In genomic region chr13:107956246-107956645, GRCm38 (mm10) we compare ENCODE assay signal across 14 mouse cellular contexts.
DNase-seq lines count a peak whose midpoint lies in the region; ATAC-seq and TF ChIP-seq lines count a peak whose summit lies in the region.
"Had no signal": no experiment of that assay in that cellular context is flagged by ENCODE, and none has a peak within 500 bp of the region (broad histone marks: within the 10 kb centered on the region; RNA-seq: fewer than 3 reads in every experiment).

No protein-coding gene starts in this region.

- DNase-seq in hindbrain, embryonic 11.5 days (ENCODE audit: low spot score) = no peak
- no peak for DNase-seq in hindbrain, postnatal 0 days (ENCODE audit: low spot score)
- peak; percentile 91 for DNase-seq in R1 (ENCODE audit: low read depth, low spot score)
- no peak for DNase-seq in limb, embryonic 10.5 days (ENCODE audit: low spot score)
- no peak for DNase-seq in layer of hippocampus, adult 11-12 months (ENCODE audit: low spot score)
- DNase-seq: gastrocnemius, postnatal 14 days; heart, postnatal 14 days; layer of hippocampus, adult 9-11 months; lung, postnatal 10 days had no signal

- no peak overlapping the region for H3K4me2 ChIP-seq in hindbrain, embryonic 11.5 days (replicated peaks; ENCODE audit: low read depth, low read length)
- H3K4me2 ChIP-seq in hindbrain, postnatal 0 days (ENCODE audit: low read depth, low read length) = no peak overlapping the region

- no peak overlapping the region for H3K4me3 ChIP-seq in hindbrain, embryonic 11.5 days (ENCODE audit: low read depth, low read length)
- H3K4me3 ChIP-seq in hindbrain, postnatal 0 days (ENCODE audit: low read length) = no peak overlapping the region
- peak overlapping the region; percentile 87 for H3K4me3 ChIP-seq in megakaryocyte, embryonic 14.5 days (replicated peaks)
- no peak overlapping the region for H3K4me3 ChIP-seq in limb, embryonic 10.5 days
- H3K4me3 ChIP-seq: forebrain, embryonic 13.5 days; limb, embryonic 12.5 days had no signal

- no peak for ATAC-seq in hindbrain, embryonic 11.5 days (ENCODE audit: low FRiP score)
- no peak for ATAC-seq in hindbrain, postnatal 0 days
- no peak for ATAC-seq in megakaryocyte, adult 5-6 weeks (ENCODE audit: poor library complexity, severe bottlenecking)
- ATAC-seq: activated CD4-positive, CD25-positive, alpha-beta regulatory T cell, adult 4 months had no signal

- no peaks in the 10 kb centered on the region for H3K9me3 ChIP-seq in hindbrain, embryonic 11.5 days (ENCODE audit: control insufficient read depth, low read length)
- H3K9me3 ChIP-seq in hindbrain, postnatal 0 days (ENCODE audit: low read length) = no peaks in the 10 kb centered on the region
- H3K9me3 ChIP-seq in megakaryocyte, embryonic 14.5 days = no peaks in the 10 kb centered on the region; the same call in 1 of the 2 replicates
- H3K9me3 ChIP-seq in limb, embryonic 10.5 days (replicated peaks) = no peaks in the 10 kb centered on the region
- H3K9me3 ChIP-seq: forebrain, embryonic 13.5 days; limb, embryonic 12.5 days had no signal

- H3K27ac ChIP-seq in hindbrain, embryonic 11.5 days (ENCODE audit: low read depth, low read length) = peak overlapping the region; percentile 59
- no peak overlapping the region for H3K27ac ChIP-seq in hindbrain, postnatal 0 days
- H3K27ac ChIP-seq in limb, embryonic 10.5 days = peak overlapping the region; percentile 78
- H3K27ac ChIP-seq: forebrain, embryonic 13.5 days had no signal

- no peak overlapping the region for H3K9ac ChIP-seq in hindbrain, embryonic 11.5 days (ENCODE audit: low read depth, low read length)
- H3K9ac ChIP-seq in hindbrain, postnatal 0 days (replicated peaks; ENCODE audit: low read length) = no peak overlapping the region
- H3K9ac ChIP-seq: forebrain, embryonic 13.5 days; limb, embryonic 12.5 days had no signal

- H3K27me3 ChIP-seq in hindbrain, embryonic 11.5 days (ENCODE audit: control insufficient read depth, insufficient read depth, low read length) = no peaks in the 10 kb centered on the region
- H3K27me3 ChIP-seq in hindbrain, postnatal 0 days (ENCODE audit: insufficient read depth, low read length) = no peaks in the 10 kb centered on the region
- peaks cover 4% of the 10 kb centered on the region for H3K27me3 ChIP-seq in megakaryocyte, embryonic 14.5 days (replicated peaks)
- no peaks in the 10 kb centered on the region for H3K27me3 ChIP-seq in limb, embryonic 10.5 days (ENCODE audit: low read depth, poor library complexity, severe bottlenecking)
- H3K27me3 ChIP-seq: forebrain, embryonic 13.5 days; limb, embryonic 12.5 days had no signal

- H3K4me1 ChIP-seq in hindbrain, embryonic 11.5 days (replicated peaks; ENCODE audit: control insufficient read depth, insufficient read depth, low read length) = peaks cover 14% of the 10 kb centered on the region
- H3K4me1 ChIP-seq in hindbrain, postnatal 0 days (ENCODE audit: insufficient read depth, low read length) = no peaks in the 10 kb centered on the region; the same call in 1 of the 2 replicates
- H3K4me1 ChIP-seq in megakaryocyte, embryonic 14.5 days = peaks cover 41% of the 10 kb centered on the region
- H3K4me1 ChIP-seq in limb, embryonic 10.5 days = peaks cover 29% of the 10 kb centered on the region

- WGBS in hindbrain, embryonic 11.5 days = 9% methylated on average over 3 of the region's 3 CpGs
- WGBS in hindbrain, postnatal 0 days = 32% methylated on average over 3 of the region's 3 CpGs
- WGBS in limb, embryonic 10.5 days = 39% methylated on average over 3 of the region's 3 CpGs

- TF ChIP-seq CTCF in hindbrain, postnatal 0 days (IDR thresholded peaks at IDR 0.05; ENCODE audit: low read depth) = no peak

- H3K36me3 ChIP-seq in hindbrain, embryonic 11.5 days (ENCODE audit: control insufficient read depth, insufficient read depth, low read length) = no peaks in the 10 kb centered on the region
- H3K36me3 ChIP-seq in hindbrain, postnatal 0 days (ENCODE audit: insufficient read depth, low read length) = no peaks in the 10 kb centered on the region
- H3K36me3 ChIP-seq in megakaryocyte, embryonic 14.5 days (replicated peaks; ENCODE audit: low read length) = no peaks in the 10 kb centered on the region
- H3K36me3 ChIP-seq in limb, embryonic 10.5 days = no peaks in the 10 kb centered on the region
- H3K36me3 ChIP-seq: limb, embryonic 12.5 days had no signal
